Mouse (Mus musculus): ENCODE measurements around the gene Aicda. TPM values are rescaled to one million over a fixed set of nuclear protein-coding genes. Genes with fewer than 3 reads are reported as not detected.
"Not testable (repeated sequence)": the region's sequence is repeated elsewhere in the genome, so short reads cannot be mapped to it uniquely, and the experiment has no call there.

Aicda gene
- polyA plus RNA-seq, 1 experiment from 2014 or later, result not detected

GRCm38 (mm10) chr6:122528136-122528535 lies 25.5 kb upstream of the Aicda start:
- WGBS (ENCODE audit: insufficient replicate concordance), result 66% methylated on average over 11 of the region's 11 CpGs
- Histone ChIP-seq H3K27ac (no peak overlapping the region), H3K9me3 (replicated peaks) (no peaks in the 10 kb centered on the region), H3K4me1 (0 out of 2 replicates have a peak, but pooled peaks cover 4% of the 10 kb centered on the region), H3K9ac (no peak overlapping the region), H3K4me3 (no peak overlapping the region), H3K36me3 (no peaks in the 10 kb centered on the region), H3K4me2 (no peak overlapping the region), H3K27me3 (replicated peaks) (peaks cover 8% of the 10 kb centered on the region; the same call in 1 of the 2 replicates)
- no peak for ATAC-seq

- Histone ChIP-seq H3K9ac (no peak overlapping the region), H3K4me1 (0 out of 2 replicates have a peak, but pooled peaks cover 5% of the 10 kb centered on the region), H3K4me3 (no peak overlapping the region), H3K27me3 (replicated peaks) (peaks cover 8% of the 10 kb centered on the region; the same call in 1 of the 2 replicates), H3K4me2 (no peak overlapping the region), H3K27ac (no peak overlapping the region), H3K36me3 (no peaks in the 10 kb centered on the region), H3K9me3 (replicated peaks) (no peaks in the 10 kb centered on the region)
- no peak for ATAC-seq
- WGBS (ENCODE audit: insufficient replicate concordance), result 63% methylated on average over 8 of the region's 8 CpGs
Observed at GRCm38 (mm10) chr6:122531466-122532174, 22.0 kb upstream of the Aicda start.

GRCm38 (mm10) chr6:122532883-122533302 lies 20.7 kb upstream of the Aicda start:
- ATAC-seq, result no peak
- H3K27ac ChIP-seq, result no peak overlapping the region

GRCm38 (mm10) chr6:122534032-122534431 lies 19.6 kb upstream of the Aicda start:
- Histone ChIP-seq H3K36me3 (no peaks in the 10 kb centered on the region), H3K4me2 (no peak overlapping the region), H3K4me1 (0 out of 2 replicates have a peak, but pooled peaks cover 5% of the 10 kb centered on the region), H3K27me3 (replicated peaks) (no peaks in the 10 kb centered on the region), H3K4me3 (no peak overlapping the region), H3K9me3 (replicated peaks) (no peaks in the 10 kb centered on the region), H3K9ac (no peak overlapping the region), H3K27ac (no peak overlapping the region)
- no peak for ATAC-seq
- 48% methylated on average over 3 of the region's 3 CpGs for WGBS (ENCODE audit: insufficient replicate concordance)

More at GRCm38 (mm10) chr6:122532883-122533302, 20.7 kb upstream of the Aicda start:
- Histone ChIP-seq H3K27me3 (replicated peaks) (peaks cover under 1% of the 10 kb centered on the region; the same call in 1 of the 2 replicates), H3K9ac (no peak overlapping the region), H3K4me3 (peak overlapping the region; percentile 27; the same call in 1 of the 2 replicates), H3K4me1 (0 out of 2 replicates have a peak, but pooled peaks cover 5% of the 10 kb centered on the region), H3K36me3 (no peaks in the 10 kb centered on the region), H3K4me2 (peak overlapping the region; percentile 47), H3K9me3 (replicated peaks) (no peaks in the 10 kb centered on the region)
- 13% methylated on average over 4 of the region's 4 CpGs for WGBS (ENCODE audit: insufficient replicate concordance)

GRCm38 (mm10) chr6:122539564-122539963 lies 14.0 kb upstream of the Aicda start:
- no peak overlapping the region for H3K9ac ChIP-seq
- 80% methylated on average over 9 of the region's 9 CpGs for WGBS (ENCODE audit: insufficient replicate concordance)

GRCm38 (mm10) chr6:122542459-122542858 lies 11.1 kb upstream of the Aicda start:
- not testable (repeated sequence) for H3K9me3 ChIP-seq (replicated peaks); H3K9ac ChIP-seq; H3K4me2 ChIP-seq; ATAC-seq; H3K27me3 ChIP-seq (replicated peaks); H3K4me3 ChIP-seq; H3K4me1 ChIP-seq; H3K36me3 ChIP-seq; H3K27ac ChIP-seq
- 52% methylated on average over 5 of the region's 5 CpGs for WGBS (ENCODE audit: insufficient replicate concordance)

More at GRCm38 (mm10) chr6:122539564-122539963, 14.0 kb upstream of the Aicda start:
- Histone ChIP-seq H3K27ac (no peak overlapping the region), H3K4me1 (no peaks in the 10 kb centered on the region), H3K4me2 (no peak overlapping the region), H3K9me3 (replicated peaks) (no peaks in the 10 kb centered on the region), H3K36me3 (no peaks in the 10 kb centered on the region), H3K4me3 (no peak overlapping the region), H3K27me3 (replicated peaks) (no peaks in the 10 kb centered on the region)
- no peak for ATAC-seq

GRCm38 (mm10) chr6:122543574-122543973 lies 10.0 kb upstream of the Aicda start:
- Histone ChIP-seq H3K9me3 (replicated peaks) (no peaks in the 10 kb centered on the region), H3K27ac (no peak overlapping the region), H3K36me3 (no peaks in the 10 kb centered on the region), H3K4me1 (no peaks in the 10 kb centered on the region), H3K4me3 (no peak overlapping the region), H3K27me3 (replicated peaks) (no peaks in the 10 kb centered on the region), H3K4me2 (no peak overlapping the region), H3K9ac (no peak overlapping the region)
- 56% methylated on average over 5 of the region's 5 CpGs for WGBS (ENCODE audit: insufficient replicate concordance)
- ATAC-seq, result no peak

- WGBS (ENCODE audit: insufficient replicate concordance), result 72% methylated on average over 1 of the region's 1 CpGs
- no peak overlapping the region for H3K27ac ChIP-seq
- no peak overlapping the region for H3K9ac ChIP-seq
- no peaks in the 10 kb centered on the region for H3K4me1 ChIP-seq
- no peaks in the 10 kb centered on the region for H3K27me3 ChIP-seq (replicated peaks)
- 0 out of 2 replicates have a peak, but pooled peaks have one; percentile 15 for ATAC-seq
- H3K36me3 ChIP-seq, result no peaks in the 10 kb centered on the region
- H3K4me2 ChIP-seq, result no peak overlapping the region
- no peaks in the 10 kb centered on the region for H3K9me3 ChIP-seq (replicated peaks)
- H3K4me3 ChIP-seq, result no peak overlapping the region
Observed at GRCm38 (mm10) chr6:122544672-122545071, 8.9 kb upstream of the Aicda start.

GRCm38 (mm10) chr6:122545289-122545882 lies 8.2 kb upstream of the Aicda start:
- Histone ChIP-seq H3K27ac (no peak overlapping the region), H3K9ac (no peak overlapping the region), H3K9me3 (replicated peaks) (no peaks in the 10 kb centered on the region), H3K27me3 (replicated peaks) (no peaks in the 10 kb centered on the region), H3K4me1 (no peaks in the 10 kb centered on the region), H3K4me2 (no peak overlapping the region), H3K4me3 (no peak overlapping the region), H3K36me3 (no peaks in the 10 kb centered on the region)
- no peak for ATAC-seq
- WGBS (ENCODE audit: insufficient replicate concordance), result 56% methylated on average over 9 of the region's 9 CpGs

GRCm38 (mm10) chr6:122545948-122546347 lies 7.7 kb upstream of the Aicda start:
- WGBS (ENCODE audit: insufficient replicate concordance), result 69% methylated on average over 10 of the region's 10 CpGs
- no peak for ATAC-seq
- H3K4me2 ChIP-seq, result no peak overlapping the region
- H3K9ac ChIP-seq, result no peak overlapping the region
- no peaks in the 10 kb centered on the region for H3K36me3 ChIP-seq
- no peaks in the 10 kb centered on the region for H3K9me3 ChIP-seq (replicated peaks)
- H3K4me1 ChIP-seq, result no peaks in the 10 kb centered on the region
- H3K27me3 ChIP-seq (replicated peaks), result no peaks in the 10 kb centered on the region
- no peak overlapping the region for H3K4me3 ChIP-seq
- no peak overlapping the region for H3K27ac ChIP-seq

- Histone ChIP-seq H3K27ac (no peak overlapping the region), H3K4me2 (no peak overlapping the region), H3K9ac (no peak overlapping the region), H3K36me3 (no peaks in the 10 kb centered on the region), H3K9me3 (replicated peaks) (no peaks in the 10 kb centered on the region), H3K27me3 (replicated peaks) (peaks cover 19% of the 10 kb centered on the region; the same call in 1 of the 2 replicates), H3K4me3 (no peak overlapping the region), H3K4me1 (no peaks in the 10 kb centered on the region)
- 60% methylated on average over 6 of the region's 6 CpGs for WGBS (ENCODE audit: insufficient replicate concordance)
- ATAC-seq, result no peak
Observed at GRCm38 (mm10) chr6:122554102-122554501, 501 bp downstream of the Aicda start.

GRCm38 (mm10) chr6:122555266-122555665 lies 1.7 kb downstream of the Aicda start:
- no peak overlapping the region for H3K27ac ChIP-seq
- H3K4me1 ChIP-seq, result peaks cover 2% of the 10 kb centered on the region; the same call in 1 of the 2 replicates
- H3K4me3 ChIP-seq, result no peak overlapping the region
- H3K36me3 ChIP-seq, result no peaks in the 10 kb centered on the region
- H3K9ac ChIP-seq, result no peak overlapping the region
- 27% methylated on average over 7 of the region's 7 CpGs for WGBS (ENCODE audit: insufficient replicate concordance)
- ATAC-seq, result no peak
- H3K9me3 ChIP-seq (replicated peaks), result no peaks in the 10 kb centered on the region
- no peak overlapping the region for H3K4me2 ChIP-seq
- H3K27me3 ChIP-seq (replicated peaks), result peaks cover 19% of the 10 kb centered on the region; the same call in 1 of the 2 replicates
